Mouse (Mus musculus) CD4-positive helper T cell, adult 2 months (primary cell): ENCODE results near the gene Gps2.
"Not testable (repeated sequence)": the region's sequence is repeated elsewhere in the genome, so short reads cannot be mapped to it uniquely, and the experiment has no call there.

ENCODE experiments used
- DNase-seq: peaks from one replicate; pipeline ENCODE4 v3.0.0-alpha.2; 2012; ENCODE audit warnings: low read depth, missing footprints, low spot score

Gps2 gene

DNA sequence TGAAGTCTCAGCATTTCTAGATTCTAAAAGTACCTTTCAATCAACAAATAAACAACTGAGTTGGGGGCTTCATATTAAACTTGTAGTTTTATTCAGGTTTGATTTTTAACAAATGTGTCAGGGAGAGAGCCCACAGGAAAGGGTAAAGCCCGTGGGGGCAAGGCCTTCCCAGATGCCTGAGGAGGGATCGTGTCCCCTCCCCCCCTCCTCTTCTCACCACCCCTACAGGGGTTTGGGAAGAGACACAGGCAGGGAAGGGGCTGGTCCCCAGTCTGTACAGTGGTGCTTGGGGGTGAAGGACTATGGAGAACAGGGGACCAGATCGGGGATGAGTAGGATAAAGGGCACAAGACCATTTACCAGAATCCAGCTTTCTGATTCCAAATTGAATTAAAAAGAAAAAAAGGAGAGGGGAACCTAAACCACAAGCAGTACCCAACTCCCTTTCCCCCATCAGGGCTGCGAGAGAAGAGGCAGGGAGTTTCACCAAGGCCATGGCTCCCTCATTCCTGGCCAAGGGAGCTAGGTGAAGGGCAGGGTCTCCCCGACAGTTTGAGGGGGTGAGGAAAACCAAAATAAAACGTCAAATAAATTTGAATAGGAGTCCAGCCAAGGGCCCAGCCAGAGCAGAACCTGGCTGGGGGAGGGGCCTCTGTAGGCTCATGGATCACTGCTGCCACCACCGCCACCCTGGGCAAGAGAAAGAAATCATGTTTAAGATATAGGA lies 3.1 kb downstream of the Gps2 start:
- DNase-seq, result not testable (repeated sequence)

DNA sequence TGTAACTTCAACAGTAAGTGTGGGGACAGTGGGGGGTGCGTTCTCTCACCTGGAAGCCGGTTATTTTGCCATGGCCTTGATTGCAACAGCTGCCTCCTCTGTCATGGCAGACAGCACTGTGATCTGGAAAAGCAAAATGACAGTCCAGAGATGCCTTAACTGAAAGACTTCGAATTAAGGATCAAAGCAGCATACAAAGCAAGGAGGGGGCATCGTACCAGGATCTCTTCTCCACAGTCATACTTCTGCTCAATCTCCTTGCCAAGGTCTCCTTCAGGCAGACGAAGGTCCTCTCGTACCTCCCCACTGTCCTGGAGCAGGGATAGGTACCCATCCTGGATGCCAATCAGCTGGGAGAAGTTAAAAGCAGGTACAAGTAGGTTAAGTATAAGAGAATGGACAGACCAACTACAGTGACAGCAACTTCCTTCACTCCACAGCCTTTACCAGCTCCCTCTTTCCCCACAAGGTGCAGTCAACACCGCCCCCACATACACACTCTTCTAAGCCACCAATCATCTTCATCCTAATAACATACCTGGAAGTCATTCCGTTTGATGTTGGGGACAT lies 3.8 kb downstream of the Gps2 start:
- DNase-seq, result no peak

DNA sequence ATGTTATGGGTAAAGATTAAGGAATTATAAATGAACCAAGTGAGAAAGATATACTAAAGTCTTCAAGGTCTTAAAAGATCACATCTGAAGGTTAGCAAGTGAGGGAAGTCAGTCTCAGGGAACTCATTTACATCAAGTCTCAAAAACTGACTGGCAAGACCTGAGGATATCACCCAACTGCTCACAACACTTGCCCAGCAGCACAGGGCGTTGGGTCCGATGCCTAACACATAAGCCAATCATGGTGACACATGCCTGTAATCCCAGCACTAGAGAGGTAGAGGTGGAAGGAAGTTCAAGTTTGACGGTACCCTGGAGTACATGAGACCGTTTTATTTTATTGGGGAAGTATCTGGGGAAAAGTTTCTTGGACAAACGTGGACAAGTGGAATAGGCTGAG lies 4.4 kb downstream of the Gps2 start:
- DNase-seq, result no peak

DNA sequence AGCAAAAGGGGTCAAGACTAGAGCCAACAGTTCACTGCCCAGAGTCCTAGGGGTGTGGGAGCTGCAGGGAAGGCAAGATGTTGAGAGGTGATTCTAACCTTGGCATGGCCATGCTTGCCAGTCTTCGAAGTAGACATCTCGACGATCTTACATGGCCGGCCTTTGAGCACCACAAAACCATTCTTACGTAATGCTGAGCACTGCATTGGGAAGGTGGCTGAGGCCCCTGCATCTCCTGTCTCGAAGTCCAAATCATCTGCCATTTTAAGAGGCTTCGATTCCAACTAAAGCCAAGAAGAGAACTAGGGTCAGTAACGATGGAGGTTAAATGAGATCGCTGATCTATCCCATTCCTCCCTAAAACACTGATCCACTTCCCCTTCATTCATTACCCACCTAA lies 5.4 kb downstream of the Gps2 start:
- DNase-seq, result no peak

DNA sequence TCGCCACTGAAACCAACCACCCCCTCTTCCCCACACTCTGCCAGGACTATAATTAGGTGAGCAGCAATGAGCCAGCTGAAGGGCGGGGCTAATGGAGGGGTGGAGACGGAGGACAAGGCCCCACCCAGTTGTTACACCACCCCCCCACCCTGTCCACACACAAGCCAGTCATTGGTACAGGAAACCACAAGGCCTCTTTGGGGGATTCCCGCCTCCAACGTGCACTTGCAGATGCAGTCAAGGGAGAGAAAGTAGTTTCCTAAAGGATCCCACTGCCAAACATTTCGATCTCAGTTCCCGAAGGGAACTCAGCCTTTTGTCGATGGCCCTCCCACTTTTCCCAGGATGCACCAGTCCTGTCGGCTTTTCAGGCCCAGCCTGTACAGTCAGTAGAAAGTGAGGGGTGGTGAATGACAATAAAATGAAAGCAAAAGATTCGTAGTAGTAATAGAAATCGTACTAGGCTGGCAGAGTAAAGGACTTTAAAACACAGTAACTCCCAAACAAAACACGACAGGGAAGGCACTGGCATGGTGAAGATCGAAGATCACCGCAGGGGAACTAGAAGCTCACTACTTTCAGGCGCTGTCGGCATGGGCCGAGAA lies 6.1 kb downstream of the Gps2 start:
- peak; percentile 92 for DNase-seq

DNA sequence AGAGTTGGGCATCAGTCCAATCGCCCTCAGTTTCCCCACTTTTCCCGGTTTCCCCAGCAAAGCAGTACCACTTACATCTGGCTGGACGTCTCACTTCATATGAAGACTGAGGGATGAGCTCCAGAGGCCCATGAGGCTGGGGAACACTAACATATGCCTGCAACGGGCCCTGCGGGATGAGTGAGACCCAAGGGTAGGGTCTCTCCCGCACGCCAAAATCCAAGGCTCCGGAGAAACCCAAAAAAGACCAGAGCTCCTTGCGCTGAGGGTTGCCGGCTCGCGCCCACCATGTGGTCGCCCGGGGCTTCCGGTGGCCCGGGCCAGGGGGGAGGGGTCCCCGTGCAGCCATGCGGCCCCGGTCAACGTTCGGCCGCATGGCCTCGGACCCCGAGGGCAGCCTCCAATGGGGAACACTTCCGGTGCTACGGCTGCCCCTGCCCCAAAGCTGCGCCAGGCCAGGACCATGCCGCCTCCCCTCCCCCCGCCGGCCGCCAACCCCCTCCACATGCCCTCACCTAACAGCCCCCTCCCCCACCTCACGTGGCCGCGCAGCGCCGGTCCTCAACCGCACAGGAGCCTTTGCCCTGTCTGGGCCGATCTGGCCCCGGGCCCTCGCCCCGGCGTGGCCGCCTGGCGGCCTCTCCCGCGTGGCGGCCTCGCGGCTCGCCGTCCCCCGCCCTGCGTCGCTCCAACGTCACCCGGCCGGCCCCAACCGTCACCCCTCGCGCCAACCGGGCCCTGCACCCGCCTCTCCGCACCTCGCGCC lies 6.8 kb downstream of the Gps2 start:
- DNase-seq, result no peak

DNA sequence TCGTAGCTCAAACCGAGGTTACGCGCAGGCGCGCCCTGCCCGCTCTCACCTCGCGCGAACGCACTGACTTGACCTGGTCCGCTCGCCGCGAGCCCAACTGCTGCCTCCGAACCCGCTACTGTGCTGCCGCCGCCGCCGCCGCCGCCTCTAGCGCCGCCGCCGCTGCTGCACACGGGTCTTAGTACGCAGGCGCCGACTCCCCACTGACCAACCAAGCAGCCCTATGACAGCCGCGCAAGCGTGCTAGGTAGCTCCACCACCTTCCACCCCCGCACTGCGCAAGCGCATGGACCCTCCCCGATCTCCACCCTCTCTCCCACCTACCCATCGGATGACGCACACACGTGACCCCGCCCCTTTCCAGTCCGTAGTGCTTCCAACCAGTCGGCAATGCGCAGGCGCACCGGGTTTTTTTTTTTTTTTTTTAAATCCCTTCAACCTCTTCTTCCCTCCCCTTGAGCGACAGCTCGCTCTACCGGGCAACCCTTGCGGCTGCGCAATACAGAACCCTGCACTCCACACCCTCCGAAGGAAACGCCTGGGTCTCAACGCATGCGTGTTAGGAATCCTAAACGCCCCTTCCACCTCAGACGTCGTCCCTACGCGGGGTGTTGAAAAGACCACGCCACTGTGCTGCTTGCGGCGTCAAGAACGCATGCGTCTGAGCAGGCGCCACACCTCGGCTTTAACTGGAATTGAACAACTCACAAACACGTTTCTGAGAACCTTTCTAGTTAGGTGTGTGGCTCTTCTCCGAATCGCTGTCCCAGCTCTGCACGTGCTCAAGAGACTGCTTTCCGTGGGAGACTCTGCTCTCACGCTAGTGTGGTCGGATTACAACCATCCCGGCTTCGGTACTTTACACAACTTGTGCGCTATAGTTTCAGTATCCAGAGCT lies 7.7 kb downstream of the Gps2 start, which contains the start of gene Eif5a:
Gene Eif5a (minus strand): TSS at position 845 of the 898 bp plus-strand sequence.
- DNase-seq, result peak; percentile 100

DNA sequence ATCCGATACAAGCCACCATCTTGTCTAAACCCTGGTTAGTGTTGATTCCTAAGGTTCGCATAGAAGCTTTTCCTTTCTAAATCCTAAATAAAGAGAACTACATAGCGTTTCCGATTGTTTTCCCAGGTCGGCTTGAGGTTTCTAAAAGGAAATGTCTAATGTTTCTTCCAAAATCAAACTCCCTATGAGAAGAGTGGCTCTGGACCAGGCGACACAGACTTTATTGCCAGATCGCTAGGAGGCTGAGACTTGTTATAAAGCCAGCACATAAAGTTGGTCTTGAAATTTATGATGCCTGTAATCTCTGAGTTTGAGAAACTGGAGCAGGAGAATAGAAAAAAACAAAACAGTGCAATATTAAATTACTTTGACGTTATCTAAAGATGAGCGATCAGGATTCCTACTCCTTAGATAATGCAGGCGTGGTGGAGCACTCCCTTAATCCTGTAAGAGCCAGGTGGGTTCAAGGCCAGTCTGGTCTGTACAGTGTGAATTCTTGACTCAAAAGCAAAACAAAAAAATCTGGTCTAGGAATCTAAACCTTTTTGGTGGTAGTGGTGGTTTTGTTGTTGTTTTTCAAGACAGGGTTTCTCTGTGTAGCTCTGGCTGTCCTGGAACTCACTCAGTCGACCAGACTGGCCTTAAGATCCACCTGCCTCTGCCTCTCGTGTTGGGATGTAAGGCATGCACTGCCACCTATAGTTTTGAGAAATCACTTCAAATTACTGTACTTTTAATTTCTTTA lies 8.5 kb downstream of the Gps2 start:
- peak; percentile 52 for DNase-seq

DNA sequence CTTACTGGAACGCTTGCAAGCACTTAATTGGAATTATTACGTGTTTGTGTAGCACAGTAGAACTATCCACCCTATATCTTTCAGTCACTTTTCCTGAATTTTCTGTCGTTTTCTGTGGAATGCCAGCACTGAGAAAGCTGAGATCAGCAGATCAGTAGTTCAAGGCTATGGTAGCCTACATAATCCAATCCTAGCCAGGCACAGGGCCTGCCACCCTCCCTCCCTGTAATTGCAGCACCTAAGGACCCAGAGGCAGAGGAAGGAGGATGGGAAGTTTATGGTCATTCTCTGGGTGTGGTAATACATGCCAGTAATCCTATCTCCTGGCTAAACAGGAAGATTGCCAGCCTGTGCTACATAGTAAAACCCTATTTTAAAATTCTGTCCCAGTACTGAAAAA lies 9.1 kb downstream of the Gps2 start:
- no peak for DNase-seq

DNA sequence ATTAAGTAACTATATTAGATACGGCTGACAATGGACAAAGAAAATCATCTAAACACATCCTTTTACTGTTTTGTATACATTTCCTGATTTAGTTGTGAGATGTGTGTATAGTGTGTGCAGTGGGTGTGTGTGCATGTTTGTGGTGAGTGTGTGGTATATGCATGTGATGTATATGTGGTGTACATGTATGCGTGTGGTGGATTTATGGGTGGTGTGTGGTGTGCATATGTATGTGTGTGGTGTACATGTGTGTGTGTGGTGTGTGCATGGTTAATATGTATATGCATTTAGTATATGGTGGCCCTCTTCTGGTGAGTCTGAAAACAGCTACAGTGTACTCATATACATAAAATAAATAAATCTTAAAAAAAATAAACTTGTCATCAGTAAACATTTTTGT lies 13.8 kb downstream of the Gps2 start:
- no peak for DNase-seq

DNA sequence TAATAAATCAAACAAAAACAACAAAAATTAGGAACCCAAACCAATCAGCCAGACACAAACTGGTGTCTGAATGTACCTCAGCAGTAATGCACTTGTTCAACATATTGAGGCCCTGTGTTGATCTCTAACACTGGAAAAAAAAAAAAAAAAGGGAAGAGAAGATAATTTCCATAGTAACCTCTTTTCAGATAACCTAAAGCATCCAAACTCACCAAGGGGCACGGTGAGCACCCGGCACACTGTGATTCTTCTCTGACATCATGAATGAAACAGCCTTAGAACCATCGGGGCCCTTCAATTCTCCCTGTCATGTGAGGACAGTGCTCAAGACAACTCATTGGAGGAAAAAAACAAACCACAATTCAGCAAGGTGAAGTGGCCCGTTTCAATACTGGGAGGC lies 16.0 kb downstream of the Gps2 start:
- no peak for DNase-seq

DNA sequence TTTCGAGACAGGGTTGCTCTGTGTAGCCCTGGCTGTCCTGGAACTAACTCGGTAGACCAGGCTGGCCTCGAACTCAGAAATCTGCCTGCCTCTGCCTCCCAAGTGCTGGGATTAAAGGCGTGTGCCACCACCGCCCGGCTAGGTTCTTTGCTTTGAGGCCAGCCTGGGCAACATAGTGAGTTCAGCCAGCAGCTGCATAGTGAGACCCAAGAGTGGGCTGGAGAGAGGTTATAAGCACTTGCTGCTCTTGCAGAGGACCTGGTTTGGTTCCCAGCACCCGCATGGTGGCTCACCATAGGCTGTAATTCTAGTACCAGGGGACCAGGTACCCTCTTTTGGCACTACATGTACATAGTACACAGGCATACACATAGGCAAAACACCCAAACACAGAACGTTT lies 16.5 kb downstream of the Gps2 start:
- not testable (repeated sequence) for DNase-seq

DNA sequence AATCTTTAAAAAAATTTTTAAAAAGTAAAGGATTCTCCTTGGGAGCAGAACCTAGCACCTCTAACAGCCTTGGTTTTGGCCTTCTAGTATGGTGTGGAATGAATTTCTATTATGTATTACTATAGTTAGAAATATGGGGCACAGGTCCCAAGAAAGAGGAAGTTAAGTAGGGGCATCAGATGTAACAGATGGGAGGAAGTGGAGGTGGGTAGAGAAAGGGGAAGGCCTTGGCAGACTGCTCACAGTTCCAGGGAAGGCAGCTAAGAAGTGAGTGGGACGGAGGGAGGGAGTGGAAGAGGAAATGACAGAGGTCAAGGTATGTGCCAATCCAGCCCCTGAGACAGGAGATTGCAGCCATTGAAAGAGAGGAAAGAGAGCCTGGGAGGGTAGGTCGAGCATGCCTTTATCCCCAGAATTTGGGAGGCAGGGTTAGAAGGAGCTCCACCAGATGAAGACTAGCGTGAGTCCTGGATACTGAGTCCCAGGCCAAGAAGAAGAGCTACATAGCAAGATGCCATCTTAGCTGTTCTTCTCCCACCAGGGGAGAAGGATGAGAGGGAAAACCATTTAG lies 17.4 kb downstream of the Gps2 start:
- DNase-seq, result no peak

DNA sequence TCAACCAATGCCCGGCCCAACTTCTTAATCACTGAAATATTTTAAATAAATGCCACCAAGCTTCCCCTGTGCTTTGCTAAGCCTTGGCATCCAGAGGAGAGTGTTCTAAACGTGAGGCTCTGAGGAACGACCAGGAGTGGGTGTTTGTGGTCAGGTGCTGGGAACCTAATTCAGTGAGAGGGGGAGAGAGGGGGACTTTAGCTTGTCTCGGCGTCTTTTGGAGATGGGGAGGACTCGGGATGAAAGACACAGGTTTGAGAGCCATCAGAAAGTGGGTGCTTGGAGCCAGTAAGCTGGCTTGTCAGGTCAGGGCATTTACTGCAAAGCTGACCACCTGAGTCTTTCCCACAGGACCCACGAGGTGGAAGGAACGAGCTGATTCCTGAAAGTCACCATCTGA lies 18.1 kb downstream of the Gps2 start:
- no peak for DNase-seq

DNA sequence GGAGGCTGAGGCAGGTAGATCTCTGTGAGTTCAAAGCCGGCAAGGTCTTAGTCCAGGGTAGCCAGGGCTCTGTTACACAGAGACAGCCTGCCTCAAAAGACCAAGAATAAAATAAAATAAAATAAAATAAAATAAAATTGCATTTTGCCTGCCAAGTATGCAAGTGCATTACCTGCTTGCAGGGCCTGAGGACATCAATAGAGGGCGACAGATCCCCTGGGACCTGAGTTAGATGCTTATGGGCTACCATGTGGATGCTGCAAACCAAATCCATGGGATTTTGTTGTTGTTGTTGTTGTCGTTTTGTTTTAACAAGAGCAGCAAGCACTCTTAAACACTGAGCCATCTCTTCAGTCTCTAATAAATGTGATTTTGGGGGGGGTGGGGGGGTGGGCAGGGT lies 18.6 kb downstream of the Gps2 start:
- no peak for DNase-seq

DNA sequence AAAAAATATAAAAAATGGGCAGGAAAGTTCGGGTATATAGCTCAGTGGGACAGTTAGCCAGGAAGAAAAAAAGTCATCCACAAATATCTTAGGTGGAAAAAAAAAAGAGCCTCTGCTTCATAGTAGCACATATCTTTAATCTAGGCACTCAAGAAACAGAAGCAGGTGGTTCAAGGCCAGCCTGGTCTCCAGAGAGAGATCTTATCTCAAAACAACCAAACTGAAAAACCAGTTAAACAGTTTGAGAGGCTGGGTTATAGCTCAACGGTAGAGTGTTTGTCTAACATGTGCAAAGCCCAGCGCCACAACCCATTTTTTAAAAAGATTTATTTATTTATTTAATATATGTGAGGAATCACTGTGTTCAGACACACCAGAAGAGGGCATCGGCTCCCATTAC lies 19.4 kb downstream of the Gps2 start:
- no peak for DNase-seq

DNA sequence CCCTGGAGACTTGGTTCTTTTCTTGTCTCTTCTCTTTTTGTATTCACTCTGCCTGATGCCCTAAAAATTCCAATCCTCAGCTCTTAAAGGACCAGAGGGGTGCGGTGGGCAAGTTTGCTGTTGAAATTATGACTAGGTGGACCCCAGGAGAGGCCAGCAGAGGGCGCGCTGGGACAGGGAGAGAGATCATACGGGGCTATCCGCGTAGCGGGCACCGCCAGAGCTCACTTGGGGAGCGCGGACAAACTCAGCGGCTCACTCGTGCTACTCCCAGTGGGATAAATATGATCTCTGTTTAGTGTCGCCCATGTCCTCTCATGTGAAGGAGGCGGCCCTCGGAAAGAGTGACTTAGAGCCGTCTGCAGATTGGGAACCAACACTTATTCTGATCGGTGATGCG lies 20.5 kb downstream of the Gps2 start:
- DNase-seq, result peak; percentile 84

DNA sequence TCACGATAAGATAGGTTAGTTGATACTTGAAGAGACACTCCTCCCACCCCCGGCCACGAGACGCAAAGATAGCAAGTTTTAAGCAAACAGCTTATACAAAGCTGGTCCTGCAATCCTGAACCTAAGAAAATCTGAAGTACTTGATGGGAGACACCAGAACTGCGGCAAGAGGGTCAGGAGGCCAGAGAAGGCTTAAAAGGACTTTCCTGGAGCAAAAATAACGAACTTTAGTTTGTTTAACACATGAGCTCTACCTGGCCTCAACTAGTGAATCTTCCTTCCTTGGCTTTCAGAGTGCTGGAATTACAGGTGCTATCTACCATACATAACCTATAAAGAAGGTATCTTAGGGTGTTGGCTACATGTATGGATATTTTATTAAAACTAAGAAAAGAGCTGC lies 21.0 kb downstream of the Gps2 start:
- no peak for DNase-seq

DNA sequence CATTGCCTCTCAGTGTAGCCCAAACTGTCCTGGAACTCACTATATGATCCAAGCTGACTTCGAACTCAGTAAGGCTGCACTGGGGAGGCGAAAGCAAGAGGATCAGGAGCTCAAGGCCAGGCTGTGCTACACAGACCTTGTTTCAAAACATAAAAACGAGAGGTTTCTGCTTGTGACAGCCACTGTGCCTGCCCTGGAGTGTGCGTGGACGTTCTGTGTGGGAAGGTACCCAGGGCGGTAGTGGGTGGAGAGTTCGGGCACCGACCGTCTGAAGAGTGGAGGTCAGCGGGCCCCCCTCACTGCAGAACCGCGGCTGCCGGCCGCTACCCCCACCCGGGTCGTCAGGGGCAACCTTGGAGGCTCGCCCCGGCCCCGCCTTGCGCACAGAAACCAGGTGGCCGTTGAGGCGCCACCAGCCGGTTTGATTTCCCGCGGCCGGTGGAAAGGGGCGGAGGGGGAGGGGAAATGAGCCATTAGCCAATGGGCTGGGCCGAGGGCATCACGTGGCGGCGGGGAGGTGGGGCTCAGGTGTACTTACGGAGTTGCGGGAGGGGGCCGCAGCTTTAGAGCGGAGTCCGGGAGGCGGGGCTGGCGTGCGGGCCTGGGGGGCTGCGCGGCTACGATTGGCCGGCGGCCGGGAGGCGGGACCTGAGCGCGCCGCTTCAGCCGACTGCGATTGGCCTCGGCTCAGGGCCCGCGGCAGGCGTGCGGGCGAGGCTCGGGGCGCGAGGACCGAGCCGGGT lies 21.6 kb downstream of the Gps2 start, which contains the start of gene Ybx2:
Gene Ybx2 (plus strand): TSS at position 660 of the 743 bp plus-strand sequence.
- DNase-seq, result peak; percentile 86

DNA sequence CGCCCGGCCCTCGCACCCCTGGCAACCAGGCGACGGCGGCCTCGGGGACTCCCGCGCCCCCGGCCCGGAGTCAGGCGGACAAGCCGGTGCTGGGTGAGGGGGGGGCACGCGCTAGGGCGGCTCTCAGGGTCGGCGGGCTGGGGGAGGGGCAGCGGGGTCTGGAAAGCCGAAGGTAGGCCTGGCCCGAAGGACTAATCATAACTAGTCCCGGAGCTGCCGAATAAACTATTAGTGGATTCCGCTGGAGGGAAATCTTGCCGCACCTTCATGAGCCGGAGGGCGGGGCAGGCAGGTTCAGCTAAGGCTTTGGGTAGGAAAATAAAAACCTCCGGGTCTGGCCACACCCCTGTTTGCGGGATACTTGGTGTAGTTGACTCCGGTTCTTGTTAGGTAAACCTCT lies 22.5 kb downstream of the Gps2 start:
- DNase-seq, result peak; percentile 57
